Mouse (Mus musculus) forebrain, embryonic 13.5 days (tissue): ENCODE measurements around the gene Gpr18. TPM values are rescaled to one million over a fixed set of nuclear protein-coding genes. Genes with fewer than 3 reads are reported as not detected.

Source experiments
- ATAC-seq: fragments of 200-750 bp; cut with Nextera tagmentation; 2 replicates; pipeline ENCODE4 v1.8.0; 2017
- H3K27ac ChIP-seq: fragments of 300-500 bp; sonication (generic); 2 replicates; pipeline ENCODE4 v1.5.1; 2015; ENCODE audit warnings: inconsistent platforms, mild to moderate bottlenecking, moderate library complexity
- H3K27me3 ChIP-seq: fragments of 300-500 bp; sonication (generic); 2 replicates; pipeline ENCODE4 v1.6.1; 2015; ENCODE audit warnings: mild to moderate bottlenecking, inconsistent platforms
- H3K36me3 ChIP-seq: fragments of 300-500 bp; sonication (generic); 2 replicates; pipeline ENCODE4 v1.6.1; 2015; ENCODE audit warnings: mild to moderate bottlenecking, inconsistent platforms; ENCODE audit not compliant: poor library complexity, severe bottlenecking
- H3K4me1 ChIP-seq: fragments of 300-500 bp; sonication (generic); 2 replicates; pipeline ENCODE4 v1.6.1; 2015; ENCODE audit warnings: inconsistent platforms
- H3K4me2 ChIP-seq: fragments of 300-500 bp; sonication (generic); 2 replicates; pipeline ENCODE4 v1.6.1; 2015; ENCODE audit warnings: inconsistent platforms, mild to moderate bottlenecking, moderate library complexity
- H3K4me3 ChIP-seq: fragments of 300-500 bp; sonication (generic); 2 replicates; pipeline ENCODE4 v1.5.1; 2015; ENCODE audit warnings: mild to moderate bottlenecking, inconsistent platforms
- H3K9ac ChIP-seq: fragments of 300-500 bp; sonication (generic); 2 replicates; pipeline ENCODE4 v1.6.1; 2015; ENCODE audit warnings: mild to moderate bottlenecking, inconsistent platforms
- H3K9me3 ChIP-seq: fragments of 300-500 bp; sonication (generic); replicated peaks from 2 replicates; pipeline ENCODE4 v1.6.1; 2016; ENCODE audit warnings: inconsistent platforms
- WGBS: fragments of 180-500 bp; shearing (Covaris S2); methylation state at CpG from one replicate; pipeline ENCODE4 v1.1.7; 2015; 5-methylcytosine and 5-hydroxymethylcytosine counted together
- polyA plus RNA-seq: library from polyadenylated mRNA; unstranded; fragments of >200 nt; fragmentation: Nextera tagmentation; extraction: Ambion mirVana; gene quantifications from 2 replicates; pipeline ENCODE4 v1.2.1, GENCODE M21; 2015

Gpr18 gene
- polyA plus RNA-seq, 1 experiment from 2014 or later, result 0.14 TPM

GRCm38 (mm10) chr14:121947201-121947760 is 31.7 kb upstream of the Gpr18 start:
- Histone ChIP-seq H3K9ac (no peak overlapping the region), H3K4me3 (no peak overlapping the region), H3K36me3 (no peaks in the 10 kb centered on the region), H3K4me1 (no peaks in the 10 kb centered on the region), H3K27me3 (no peaks in the 10 kb centered on the region), H3K27ac (no peak overlapping the region), H3K9me3 (no peaks in the 10 kb centered on the region; the same call in 1 of the 2 replicates), H3K4me2 (no peak overlapping the region)
- 78% methylated on average over 8 of the region's 8 CpGs for WGBS
- ATAC-seq, result no peak

- 78% methylated on average over 8 of the region's 8 CpGs for WGBS
- no peak overlapping the region for H3K4me3 ChIP-seq
Observed at GRCm38 (mm10) chr14:121946728-121947127, 31.1 kb upstream of the Gpr18 start.

GRCm38 (mm10) chr14:121946131-121946530 is 30.6 kb upstream of the Gpr18 start:
- Histone ChIP-seq H3K9me3 (peaks cover 4% of the 10 kb centered on the region; the same call in 1 of the 2 replicates), H3K4me3 (no peak overlapping the region), H3K4me1 (no peaks in the 10 kb centered on the region), H3K4me2 (no peak overlapping the region), H3K9ac (no peak overlapping the region), H3K27me3 (no peaks in the 10 kb centered on the region), H3K27ac (no peak overlapping the region), H3K36me3 (no peaks in the 10 kb centered on the region)
- ATAC-seq, result no peak
- WGBS, result 95% methylated on average over 5 of the region's 5 CpGs

More at GRCm38 (mm10) chr14:121946728-121947127, 31.1 kb upstream of the Gpr18 start:
- peaks cover 1% of the 10 kb centered on the region; the same call in 1 of the 2 replicates for H3K9me3 ChIP-seq
- no peak overlapping the region for H3K27ac ChIP-seq
- H3K9ac ChIP-seq, result no peak overlapping the region
- no peak for ATAC-seq
- no peak overlapping the region for H3K4me2 ChIP-seq
- no peaks in the 10 kb centered on the region for H3K36me3 ChIP-seq
- no peaks in the 10 kb centered on the region for H3K4me1 ChIP-seq
- H3K27me3 ChIP-seq, result no peaks in the 10 kb centered on the region

GRCm38 (mm10) chr14:121939582-121939981 is 24.0 kb upstream of the Gpr18 start:
- no peaks in the 10 kb centered on the region for H3K27me3 ChIP-seq
- H3K4me2 ChIP-seq, result no peak overlapping the region
- H3K27ac ChIP-seq, result no peak overlapping the region
- peaks cover 14% of the 10 kb centered on the region for H3K9me3 ChIP-seq
- H3K4me3 ChIP-seq, result no peak overlapping the region
- H3K36me3 ChIP-seq, result peaks cover 7% of the 10 kb centered on the region
- ATAC-seq, result no peak
- no peaks in the 10 kb centered on the region for H3K4me1 ChIP-seq
- H3K9ac ChIP-seq, result no peak overlapping the region
- WGBS, result 93% methylated on average over 3 of the region's 3 CpGs

- peaks cover 14% of the 10 kb centered on the region for H3K9me3 ChIP-seq
- no peak overlapping the region for H3K9ac ChIP-seq
- H3K27ac ChIP-seq, result no peak overlapping the region
- no peaks in the 10 kb centered on the region for H3K4me1 ChIP-seq
- 97% methylated on average over 11 of the region's 11 CpGs for WGBS
- no peak overlapping the region for H3K4me3 ChIP-seq
- H3K27me3 ChIP-seq, result no peaks in the 10 kb centered on the region
- H3K36me3 ChIP-seq, result peaks cover 16% of the 10 kb centered on the region
- no peak overlapping the region for H3K4me2 ChIP-seq
- no peak for ATAC-seq
Observed at GRCm38 (mm10) chr14:121938256-121939191, 22.9 kb upstream of the Gpr18 start.

GRCm38 (mm10) chr14:121937601-121938255 is 22.1 kb upstream of the Gpr18 start:
- no peak overlapping the region for H3K27ac ChIP-seq
- H3K4me3 ChIP-seq, result no peak overlapping the region
- no peak overlapping the region for H3K9ac ChIP-seq
- 90% methylated on average over 11 of the region's 11 CpGs for WGBS
- H3K36me3 ChIP-seq, result peaks cover 16% of the 10 kb centered on the region
- no peak for ATAC-seq
- peaks cover 14% of the 10 kb centered on the region; the same call in 1 of the 2 replicates for H3K9me3 ChIP-seq
- H3K27me3 ChIP-seq, result no peaks in the 10 kb centered on the region
- no peak overlapping the region for H3K4me2 ChIP-seq
- no peaks in the 10 kb centered on the region for H3K4me1 ChIP-seq

DNA sequence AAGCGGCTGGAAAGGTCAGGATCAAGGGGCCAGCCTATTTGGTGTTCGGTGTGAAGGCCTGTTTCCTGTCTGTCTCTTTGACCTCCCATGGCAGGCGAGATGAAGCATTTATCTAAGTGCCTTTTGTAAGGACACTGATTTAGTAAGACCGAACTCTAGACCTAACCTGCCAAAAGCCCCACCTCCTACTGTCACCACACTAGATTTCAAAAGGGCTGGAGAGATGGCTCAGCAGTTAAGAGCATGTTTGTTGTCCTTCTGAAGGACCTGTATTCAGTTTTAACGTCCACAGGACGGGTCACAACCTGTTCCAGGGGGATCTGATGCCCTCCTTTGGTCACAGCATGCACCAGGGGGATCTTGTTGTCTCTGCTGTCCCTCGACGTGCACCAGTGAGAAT is 21.3 kb upstream of the Gpr18 start:
- peaks cover 16% of the 10 kb centered on the region for H3K36me3 ChIP-seq
- no peak for ATAC-seq
- H3K9ac ChIP-seq, result no peak overlapping the region
- H3K4me2 ChIP-seq, result no peak overlapping the region
- H3K27ac ChIP-seq, result no peak overlapping the region
- no peaks in the 10 kb centered on the region for H3K4me1 ChIP-seq
- WGBS, result 83% methylated on average over 8 of the region's 8 CpGs
- peaks cover 14% of the 10 kb centered on the region; the same call in 1 of the 2 replicates for H3K9me3 ChIP-seq
- H3K4me3 ChIP-seq, result no peak overlapping the region
- no peaks in the 10 kb centered on the region for H3K27me3 ChIP-seq

DNA sequence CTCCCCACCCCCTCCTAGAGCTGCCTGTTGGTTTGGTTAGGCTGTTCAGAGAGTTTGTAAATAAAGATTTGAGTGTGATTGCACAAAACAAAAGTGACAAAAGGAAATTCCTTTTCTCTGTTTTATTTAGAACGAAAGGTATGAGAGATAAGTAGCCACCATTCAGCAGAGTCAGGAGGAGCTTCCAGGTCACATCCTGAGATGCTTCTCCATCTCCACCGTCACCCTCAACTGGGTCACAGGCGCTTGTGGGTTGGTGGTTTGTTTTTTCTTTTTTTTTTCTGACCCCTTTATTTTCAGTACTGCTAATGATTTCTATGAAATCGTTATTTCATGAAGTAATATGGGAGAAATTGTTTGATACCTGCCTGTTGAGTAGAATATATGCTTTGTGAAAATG is 20.8 kb upstream of the Gpr18 start:
- Histone ChIP-seq H3K4me1 (no peaks in the 10 kb centered on the region), H3K9ac (no peak overlapping the region), H3K36me3 (peaks cover 16% of the 10 kb centered on the region), H3K9me3 (peaks cover 10% of the 10 kb centered on the region; the same call in 1 of the 2 replicates), H3K27me3 (no peaks in the 10 kb centered on the region), H3K4me2 (no peak overlapping the region), H3K27ac (no peak overlapping the region), H3K4me3 (no peak overlapping the region)
- ATAC-seq, result no peak
- WGBS, result 94% methylated on average over 4 of the region's 4 CpGs

DNA sequence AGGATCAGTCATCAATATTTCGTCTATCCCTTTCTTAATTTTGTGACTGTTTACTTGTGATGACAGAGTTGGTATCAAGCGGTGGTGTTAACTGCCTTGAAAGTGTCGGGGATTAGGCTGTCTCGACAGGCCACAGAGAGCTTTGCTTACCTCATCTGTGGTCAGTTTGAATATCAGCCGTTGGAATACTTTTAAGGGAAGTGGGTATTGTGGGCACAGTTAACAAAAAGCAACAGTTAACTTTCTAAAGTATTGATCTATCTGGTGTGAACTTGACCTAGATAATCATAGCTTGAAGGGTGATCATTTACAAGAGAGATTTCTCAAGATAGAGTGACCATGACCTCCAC is 19.0 kb upstream of the Gpr18 start:
- Histone ChIP-seq H3K36me3 (peaks cover 16% of the 10 kb centered on the region), H3K4me2 (no peak overlapping the region), H3K9ac (no peak overlapping the region), H3K4me3 (no peak overlapping the region), H3K27me3 (no peaks in the 10 kb centered on the region), H3K4me1 (no peaks in the 10 kb centered on the region), H3K9me3 (peaks cover 10% of the 10 kb centered on the region; the same call in 1 of the 2 replicates), H3K27ac (no peak overlapping the region)
- WGBS, result 94% methylated on average over 5 of the region's 5 CpGs
- no peak for ATAC-seq

GRCm38 (mm10) chr14:121933906-121934596 is 18.5 kb upstream of the Gpr18 start:
- no peak for ATAC-seq
- Histone ChIP-seq H3K36me3 (peaks cover 16% of the 10 kb centered on the region), H3K4me3 (no peak overlapping the region), H3K27me3 (no peaks in the 10 kb centered on the region), H3K4me2 (no peak overlapping the region), H3K9ac (no peak overlapping the region), H3K9me3 (peaks cover 10% of the 10 kb centered on the region; the same call in 1 of the 2 replicates), H3K27ac (no peak overlapping the region), H3K4me1 (no peaks in the 10 kb centered on the region)
- WGBS, result 90% methylated on average over 7 of the region's 7 CpGs

GRCm38 (mm10) chr14:121932180-121932579 is 16.6 kb upstream of the Gpr18 start:
- Histone ChIP-seq H3K36me3 (peaks cover 16% of the 10 kb centered on the region), H3K9ac (no peak overlapping the region), H3K4me2 (no peak overlapping the region), H3K27ac (no peak overlapping the region), H3K4me3 (no peak overlapping the region), H3K4me1 (no peaks in the 10 kb centered on the region), H3K27me3 (no peaks in the 10 kb centered on the region), H3K9me3 (peaks cover 10% of the 10 kb centered on the region; the same call in 1 of the 2 replicates)
- ATAC-seq, result no peak
- WGBS, result 83% methylated on average over 4 of the region's 4 CpGs
